Mouse (Mus musculus): ENCODE measurements around the gene Pik3ap1. TPM values are rescaled to one million over a fixed set of nuclear protein-coding genes. Genes with fewer than 3 reads are reported as not detected.

The Pik3ap1 gene
- polyA plus RNA-seq, 1 experiment from 2014 or later = 1.9 TPM

GRCm38 (mm10) chr19:41384406-41384851 is 473 bp downstream of the Pik3ap1 start:
- WGBS = 15% methylated on average over 12 of the region's 12 CpGs

GRCm38 (mm10) chr19:41382391-41382978 is 2.4 kb downstream of the Pik3ap1 start:
- WGBS = 77% methylated on average over 3 of the region's 3 CpGs
- Histone ChIP-seq H3K4me1 (peaks cover 11% of the 10 kb centered on the region), H3K27me3 (peaks cover 35% of the 10 kb centered on the region), H3K27ac (no peak overlapping the region), H3K9me3 (no peaks in the 10 kb centered on the region), H3K4me2 (replicated peaks) (no peak overlapping the region), H3K9ac (no peak overlapping the region), H3K36me3 (no peaks in the 10 kb centered on the region), H3K4me3 (no peak overlapping the region)
- ATAC-seq (ENCODE audit: low FRiP score, low read depth) = no peak

More at GRCm38 (mm10) chr19:41384406-41384851, 473 bp downstream of the Pik3ap1 start:
- Histone ChIP-seq H3K4me1 (peaks cover 16% of the 10 kb centered on the region), H3K4me2 (replicated peaks) (peak overlapping the region; percentile 96), H3K9me3 (no peaks in the 10 kb centered on the region), H3K27me3 (peaks cover 35% of the 10 kb centered on the region), H3K27ac (no peak overlapping the region), H3K9ac (peak overlapping the region; percentile 63), H3K36me3 (no peaks in the 10 kb centered on the region), H3K4me3 (peak overlapping the region; percentile 55)
- ATAC-seq (ENCODE audit: low FRiP score, low read depth) = no peak

GRCm38 (mm10) chr19:41381581-41382239 is 3.2 kb downstream of the Pik3ap1 start:
- H3K36me3 ChIP-seq = no peaks in the 10 kb centered on the region
- no peak overlapping the region for H3K4me3 ChIP-seq
- no peaks in the 10 kb centered on the region for H3K9me3 ChIP-seq
- H3K27me3 ChIP-seq = peaks cover 35% of the 10 kb centered on the region
- H3K4me2 ChIP-seq (replicated peaks) = no peak overlapping the region
- no peak overlapping the region for H3K27ac ChIP-seq
- ATAC-seq (ENCODE audit: low FRiP score, low read depth) = no peak
- 56% methylated on average over 9 of the region's 9 CpGs for WGBS
- no peak overlapping the region for H3K9ac ChIP-seq
- peaks cover 11% of the 10 kb centered on the region for H3K4me1 ChIP-seq

GRCm38 (mm10) chr19:41379195-41379594 is 5.7 kb downstream of the Pik3ap1 start:
- Histone ChIP-seq H3K4me2 (replicated peaks) (no peak overlapping the region), H3K4me3 (no peak overlapping the region), H3K9ac (no peak overlapping the region), H3K4me1 (no peaks in the 10 kb centered on the region), H3K36me3 (no peaks in the 10 kb centered on the region), H3K27me3 (peaks cover 17% of the 10 kb centered on the region), H3K9me3 (no peaks in the 10 kb centered on the region), H3K27ac (no peak overlapping the region)
- no peak for ATAC-seq (ENCODE audit: low FRiP score, low read depth)
- WGBS = 83% methylated on average over 3 of the region's 3 CpGs

GRCm38 (mm10) chr19:41375791-41376190 is 9.1 kb downstream of the Pik3ap1 start:
- H3K4me3 ChIP-seq = no peak overlapping the region
- no peaks in the 10 kb centered on the region for H3K36me3 ChIP-seq
- no peak overlapping the region for H3K4me2 ChIP-seq (replicated peaks)
- no peaks in the 10 kb centered on the region for H3K27me3 ChIP-seq
- ATAC-seq (ENCODE audit: low FRiP score, low read depth) = no peak
- no peak overlapping the region for H3K9ac ChIP-seq
- H3K4me1 ChIP-seq = no peaks in the 10 kb centered on the region
- H3K27ac ChIP-seq = no peak overlapping the region
- no peaks in the 10 kb centered on the region for H3K9me3 ChIP-seq
- 83% methylated on average over 21 of the region's 21 CpGs for WGBS

GRCm38 (mm10) chr19:41375096-41375495 is 9.8 kb downstream of the Pik3ap1 start:
- no peaks in the 10 kb centered on the region for H3K27me3 ChIP-seq
- H3K9ac ChIP-seq = no peak overlapping the region
- no peak overlapping the region for H3K4me3 ChIP-seq
- no peak for ATAC-seq (ENCODE audit: low FRiP score, low read depth)
- no peaks in the 10 kb centered on the region for H3K9me3 ChIP-seq
- no peak overlapping the region for H3K27ac ChIP-seq
- no peaks in the 10 kb centered on the region for H3K36me3 ChIP-seq
- WGBS = 86% methylated on average over 1 of the region's 1 CpGs
- H3K4me2 ChIP-seq (replicated peaks) = no peak overlapping the region
- H3K4me1 ChIP-seq = no peaks in the 10 kb centered on the region

GRCm38 (mm10) chr19:41374658-41375057 is 10.2 kb downstream of the Pik3ap1 start:
- H3K4me3 ChIP-seq = no peak overlapping the region
- H3K27me3 ChIP-seq = no peaks in the 10 kb centered on the region
- no peaks in the 10 kb centered on the region for H3K4me1 ChIP-seq
- H3K27ac ChIP-seq = no peak overlapping the region
- 88% methylated on average over 5 of the region's 5 CpGs for WGBS
- no peaks in the 10 kb centered on the region for H3K9me3 ChIP-seq
- H3K36me3 ChIP-seq = no peaks in the 10 kb centered on the region
- H3K9ac ChIP-seq = no peak overlapping the region
- no peak for ATAC-seq (ENCODE audit: low FRiP score, low read depth)
- no peak overlapping the region for H3K4me2 ChIP-seq (replicated peaks)

- Histone ChIP-seq H3K4me1 (no peaks in the 10 kb centered on the region), H3K27me3 (no peaks in the 10 kb centered on the region; the same call in 1 of the 2 replicates), H3K9ac (no peak overlapping the region), H3K9me3 (no peaks in the 10 kb centered on the region), H3K27ac (no peak overlapping the region), H3K36me3 (no peaks in the 10 kb centered on the region), H3K4me3 (no peak overlapping the region), H3K4me2 (replicated peaks) (no peak overlapping the region)
- 90% methylated on average over 4 of the region's 4 CpGs for WGBS
- no peak for ATAC-seq (ENCODE audit: low FRiP score, low read depth)
Observed at GRCm38 (mm10) chr19:41372322-41372721, 12.6 kb downstream of the Pik3ap1 start.

GRCm38 (mm10) chr19:41371373-41371772 is 13.5 kb downstream of the Pik3ap1 start:
- Histone ChIP-seq H3K36me3 (no peaks in the 10 kb centered on the region), H3K4me2 (replicated peaks) (no peak overlapping the region), H3K27me3 (no peaks in the 10 kb centered on the region; the same call in 1 of the 2 replicates), H3K9ac (no peak overlapping the region), H3K4me3 (no peak overlapping the region), H3K27ac (no peak overlapping the region), H3K4me1 (no peaks in the 10 kb centered on the region), H3K9me3 (no peaks in the 10 kb centered on the region)
- 70% methylated on average over 4 of the region's 4 CpGs for WGBS
- no peak for ATAC-seq (ENCODE audit: low FRiP score, low read depth)

GRCm38 (mm10) chr19:41369557-41370460 is 15.1 kb downstream of the Pik3ap1 start:
- Histone ChIP-seq H3K4me2 (replicated peaks) (no peak overlapping the region), H3K9me3 (no peaks in the 10 kb centered on the region), H3K36me3 (no peaks in the 10 kb centered on the region), H3K9ac (no peak overlapping the region), H3K4me3 (no peak overlapping the region), H3K27me3 (no peaks in the 10 kb centered on the region; the same call in 1 of the 2 replicates), H3K4me1 (no peaks in the 10 kb centered on the region), H3K27ac (no peak overlapping the region)
- no peak for ATAC-seq (ENCODE audit: low FRiP score, low read depth)
- 84% methylated on average over 11 of the region's 11 CpGs for WGBS

GRCm38 (mm10) chr19:41366854-41367517 is 17.9 kb downstream of the Pik3ap1 start:
- H3K4me3 ChIP-seq = no peak overlapping the region

More at GRCm38 (mm10) chr19:41366854-41367517, 17.9 kb downstream of the Pik3ap1 start:
- H3K4me1 ChIP-seq = no peaks in the 10 kb centered on the region
- H3K27ac ChIP-seq = no peak overlapping the region
- no peak for ATAC-seq (ENCODE audit: low FRiP score, low read depth)
- H3K4me2 ChIP-seq (replicated peaks) = no peak overlapping the region
- no peaks in the 10 kb centered on the region for H3K36me3 ChIP-seq
- WGBS = 83% methylated on average over 9 of the region's 9 CpGs
- no peaks in the 10 kb centered on the region for H3K9me3 ChIP-seq
- H3K27me3 ChIP-seq = no peaks in the 10 kb centered on the region; the same call in 1 of the 2 replicates
- H3K9ac ChIP-seq = no peak overlapping the region
